Comparison of ENCODE assay signal across 8 mouse cellular contexts in genomic region chr1:52008947-52009346, GRCm38 (mm10). TPM values are rescaled to one million over a fixed set of nuclear protein-coding genes. Genes with fewer than 3 reads are reported as not detected.
DNase-seq lines count a peak whose midpoint lies in the region; ATAC-seq and TF ChIP-seq lines count a peak whose summit lies in the region.

No protein-coding gene starts in this region.

- peak; percentile 12 for DNase-seq in lung, embryonic 14.5 days
- DNase-seq in lung, postnatal 36 days: no peak
- peak; percentile 32 for DNase-seq in limb, embryonic 11.5 days (ENCODE audit: low spot score)
- no peak for DNase-seq in gastrocnemius, postnatal 14 days
- DNase-seq in layer of hippocampus, postnatal 10 days (ENCODE audit: low spot score in 2 of 2): no peak
- DNase-seq in spleen, postnatal 14 days (ENCODE audit: low spot score in 2 of 2): no peak

- H3K27me3 ChIP-seq in lung, embryonic 14.5 days (ENCODE audit: insufficient read depth, low read length): 0 out of 2 replicates have a peak, but pooled peaks cover 2% of the 10 kb centered on the region
- H3K27me3 ChIP-seq in embryonic facial prominence, embryonic 13.5 days: peaks cover 7% of the 10 kb centered on the region
- no peaks in the 10 kb centered on the region for H3K27me3 ChIP-seq in limb, embryonic 11.5 days (ENCODE audit: control insufficient read depth, insufficient read depth, low read length)
- peaks cover 4% of the 10 kb centered on the region; the same call in 1 of the 2 replicates for H3K27me3 ChIP-seq in neural tube, embryonic 15.5 days (replicated peaks)

- peak; percentile 59; the same call in 1 of the 2 replicates for ATAC-seq in lung, embryonic 14.5 days (ENCODE audit: insufficient read depth)
- ATAC-seq in embryonic facial prominence, embryonic 13.5 days (ENCODE audit: insufficient number of reproducible peaks, insufficient read depth, low FRiP score, low TSS enrichment, low read depth): no peak
- no peak for ATAC-seq in limb, embryonic 11.5 days (ENCODE audit: insufficient number of reproducible peaks, low FRiP score, low TSS enrichment, low read depth)
- no peak for ATAC-seq in neural tube, embryonic 15.5 days (ENCODE audit: low FRiP score)

- peak overlapping the region; percentile 32 for H3K4me3 ChIP-seq in lung, embryonic 14.5 days (ENCODE audit: low read depth, low read length)
- peak overlapping the region; percentile 31 for H3K4me3 ChIP-seq in embryonic facial prominence, embryonic 13.5 days
- H3K4me3 ChIP-seq in limb, embryonic 11.5 days (ENCODE audit: low read depth, low read length): peak overlapping the region; percentile 27
- peak overlapping the region; percentile 20 for H3K4me3 ChIP-seq in neural tube, embryonic 15.5 days (replicated peaks)

- 3% methylated on average over 12 of the region's 12 CpGs for WGBS in lung, embryonic 14.5 days
- 2% methylated on average over 12 of the region's 12 CpGs for WGBS in embryonic facial prominence, embryonic 13.5 days
- 2% methylated on average over 12 of the region's 12 CpGs for whole genome bisulfite sequencing in limb, embryonic 11.5 days
- 3% methylated on average over 12 of the region's 12 CpGs for WGBS in neural tube, embryonic 15.5 days

- no peak overlapping the region for H3K27ac ChIP-seq in lung, embryonic 14.5 days (ENCODE audit: low read depth)
- H3K27ac ChIP-seq in embryonic facial prominence, embryonic 13.5 days: no peak overlapping the region
- H3K27ac ChIP-seq in limb, embryonic 11.5 days (replicated peaks; ENCODE audit: low read depth, low read length): no peak overlapping the region
- H3K27ac ChIP-seq in neural tube, embryonic 15.5 days (replicated peaks): no peak overlapping the region

- TF ChIP-seq CTCF in lung, embryonic 14.5 days (IDR thresholded peaks at IDR 0.05; ENCODE audit: low read depth): no peak

- peak overlapping the region; percentile 56 for H3K4me2 ChIP-seq in lung, embryonic 14.5 days
- peak overlapping the region; percentile 57 for H3K4me2 ChIP-seq in embryonic facial prominence, embryonic 13.5 days
- H3K4me2 ChIP-seq in limb, embryonic 11.5 days (ENCODE audit: low read depth, severe bottlenecking): peak overlapping the region; percentile 54
- peak overlapping the region; percentile 52 for H3K4me2 ChIP-seq in neural tube, embryonic 15.5 days

- intact Hi-C loops in gastrocnemius, postnatal 14 days (cut with DNase I; ENCODE audit: low total_unique reads): loop anchor here (10.0 kb wide), 1 partner anchor 364 kb away; no protein-coding TSS in a partner anchor

- 0 out of 2 replicates have a peak, but pooled peaks cover 3% of the 10 kb centered on the region for H3K4me1 ChIP-seq in lung, embryonic 14.5 days (ENCODE audit: insufficient read depth)
- peaks cover 9% of the 10 kb centered on the region; the same call in 1 of the 2 replicates for H3K4me1 ChIP-seq in embryonic facial prominence, embryonic 13.5 days
- H3K4me1 ChIP-seq in limb, embryonic 11.5 days (ENCODE audit: control insufficient read depth, insufficient read depth, low read length): no peaks in the 10 kb centered on the region
- peaks cover 7% of the 10 kb centered on the region; the same call in 1 of the 2 replicates for H3K4me1 ChIP-seq in neural tube, embryonic 15.5 days

- peak overlapping the region; percentile 52 for H3K9ac ChIP-seq in lung, embryonic 14.5 days
- peak overlapping the region; percentile 47; the same call in 1 of the 2 replicates for H3K9ac ChIP-seq in embryonic facial prominence, embryonic 13.5 days
- no peak overlapping the region for H3K9ac ChIP-seq in limb, embryonic 11.5 days (ENCODE audit: low read length)
- no peak overlapping the region for H3K9ac ChIP-seq in neural tube, embryonic 15.5 days (replicated peaks)

- no peaks in the 10 kb centered on the region for H3K36me3 ChIP-seq in lung, embryonic 14.5 days (ENCODE audit: insufficient read depth)
- no peaks in the 10 kb centered on the region for H3K36me3 ChIP-seq in embryonic facial prominence, embryonic 13.5 days
- no peaks in the 10 kb centered on the region for H3K36me3 ChIP-seq in limb, embryonic 11.5 days (ENCODE audit: control insufficient read depth, insufficient read depth, low read length)
- no peaks in the 10 kb centered on the region for H3K36me3 ChIP-seq in neural tube, embryonic 15.5 days

- no peaks in the 10 kb centered on the region for H3K9me3 ChIP-seq in lung, embryonic 14.5 days (ENCODE audit: low read depth, low read length)
- no peaks in the 10 kb centered on the region for H3K9me3 ChIP-seq in embryonic facial prominence, embryonic 13.5 days
- H3K9me3 ChIP-seq in limb, embryonic 11.5 days (ENCODE audit: control insufficient read depth, low read length): no peaks in the 10 kb centered on the region
- H3K9me3 ChIP-seq in neural tube, embryonic 15.5 days (replicated peaks): no peaks in the 10 kb centered on the region

RNA-seq across cellular contexts. Expression of gene Stat4, which starts 22.0 kb away (rescaled TPM):
- polyA plus RNA-seq in lung, embryonic 14.5 days (2014; fragmentation: Nextera tagmentation; extraction: Ambion mirVana): 3.2 and 4.0 TPM in 2 replicates
- 1.3 and 1.4 TPM in 2 replicates for polyA plus RNA-seq in embryonic facial prominence, embryonic 13.5 days (2015; fragmentation: Nextera tagmentation; extraction: Ambion mirVana)
- polyA plus RNA-seq in limb, embryonic 11.5 days (2014; fragmentation: Nextera tagmentation; extraction: Ambion mirVana): 2.5 and 2.7 TPM in 2 replicates
- 0.45 and 7.7 TPM in 2 replicates for polyA plus RNA-seq in neural tube, embryonic 15.5 days (2015; fragmentation: Nextera tagmentation; extraction: Ambion mirVana)
- not detected for total RNA-seq in gastrocnemius, postnatal 14 days (2021)
- total RNA-seq in layer of hippocampus, postnatal 10 days (2021): 1 to 10 TPM; 1.6 to 2.0 TPM

Comparison
In these comparisons a context has a peak if more than half of its experiments do, and no peak if none do; other contexts are left out.
1. DNase-seq: peak in lung, embryonic 14.5 days (single experiment) and limb, embryonic 11.5 days (single experiment); none in lung, postnatal 36 days (single experiment), gastrocnemius, postnatal 14 days (single experiment), layer of hippocampus, postnatal 10 days (0 of 2) and spleen, postnatal 14 days (0 of 2).
2. H3K9ac ChIP-seq: peak in lung, embryonic 14.5 days (single experiment) and embryonic facial prominence, embryonic 13.5 days (single experiment); none in limb, embryonic 11.5 days (single experiment) and neural tube, embryonic 15.5 days (single experiment).
3. Peak in every context shown above with its lines, with median percentiles within 50 percentile points of each other: H3K4me2 ChIP-seq and H3K4me3 ChIP-seq.